Mouse (Mus musculus): ENCODE results near the gene Msrb3. TPM values are rescaled to one million over a fixed set of nuclear protein-coding genes. Genes with fewer than 3 reads are reported as not detected.
A peak's percentile ranks its signal among the peaks of the same experiment; 100 is the strongest.

Msrb3 gene
- total RNA-seq, 2 experiments from 2014 or later = 6.4 to 7.2 TPM

DNA sequence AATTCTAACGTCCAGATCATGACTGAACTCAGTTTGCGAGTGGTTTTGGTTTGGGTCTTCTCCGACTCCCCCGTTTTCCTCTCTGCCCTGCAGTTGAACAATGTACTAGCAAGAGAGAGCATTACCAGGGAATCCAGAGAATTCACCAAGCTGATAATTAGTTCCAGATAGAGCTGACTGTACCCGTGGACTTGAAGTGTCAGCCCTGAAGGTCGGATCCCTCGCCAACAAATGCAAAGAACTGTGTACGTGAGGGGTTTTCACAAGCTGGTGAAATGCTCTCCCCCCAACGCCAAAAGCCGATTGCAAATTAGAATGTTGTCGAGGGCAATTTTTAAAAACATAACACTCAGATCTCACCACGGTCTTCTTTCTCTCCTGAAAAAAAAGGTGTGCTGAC, 24.6 kb downstream of the Msrb3 start:
- TF ChIP-seq CTCF (IDR thresholded peaks at IDR 0.05) = no peak
- intact Hi-C loops (cut with DNase I) = loop anchor here (5.0 kb wide), 1 partner anchor 292 kb away; no protein-coding TSS in a partner anchor
- Histone ChIP-seq H3K4me3 (no peak overlapping the region), H3K27ac (no peak overlapping the region)
- DNase-seq (ENCODE audit: extremely low spot score in 1 of 2, low spot score in 2 of 2) = no peak

DNA sequence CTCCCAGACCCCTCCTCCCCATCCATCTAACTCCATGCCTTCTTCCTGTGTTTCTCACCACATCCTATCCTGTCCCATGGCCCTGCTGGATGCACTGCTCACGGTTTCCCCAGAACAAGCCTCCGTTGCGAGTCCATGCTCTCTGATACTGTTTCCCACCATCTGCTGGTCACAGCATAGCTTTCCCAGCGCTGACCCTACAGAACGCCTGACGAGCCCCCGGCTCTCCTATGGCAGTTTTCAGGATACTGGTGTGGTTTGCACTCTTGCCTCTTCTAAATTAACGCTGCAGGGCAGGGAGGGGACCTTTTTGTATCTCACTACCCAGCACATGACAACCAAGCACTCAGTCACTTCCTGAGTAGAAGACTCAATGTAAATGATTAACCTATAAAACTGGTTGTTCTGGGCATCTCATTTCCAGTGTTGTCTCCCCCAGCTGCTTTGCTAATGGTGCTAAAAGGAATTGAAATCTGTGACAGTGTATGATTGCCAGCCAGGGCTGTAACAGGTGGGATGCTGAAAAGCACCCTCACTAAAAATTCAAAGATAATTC, 25.2 kb downstream of the Msrb3 start:
- DNase-seq (ENCODE audit: extremely low spot score in 1 of 2, low spot score in 2 of 2) = no peak
- intact Hi-C loops (cut with DNase I) = loop anchor here (5.0 kb wide), 1 partner anchor 291 kb away; no protein-coding TSS in a partner anchor
- H3K27ac ChIP-seq = no peak overlapping the region
- no peak for TF ChIP-seq CTCF (IDR thresholded peaks at IDR 0.05)
- H3K4me3 ChIP-seq = no peak overlapping the region

DNA sequence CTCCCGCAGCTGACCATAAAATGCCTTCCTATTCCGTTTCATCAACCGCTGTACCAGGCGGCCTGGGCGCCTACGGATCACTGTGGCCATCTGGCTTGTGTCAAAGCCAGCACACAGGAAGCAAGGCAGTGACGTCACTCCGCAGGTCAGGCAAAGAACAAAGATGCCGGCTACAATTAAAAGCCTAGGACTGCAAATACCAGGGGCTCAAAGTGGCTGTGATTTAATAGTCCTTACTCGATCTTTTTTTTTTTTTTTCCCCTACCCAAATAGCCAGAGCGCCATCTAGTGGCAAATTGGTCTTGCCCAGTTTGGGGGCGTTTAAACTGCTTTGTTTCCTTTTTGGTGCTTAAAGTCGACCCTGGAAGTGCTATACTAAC, 26.4 kb downstream of the Msrb3 start:
- Histone ChIP-seq H3K27ac (no peak overlapping the region), H3K4me3 (peak overlapping the region; percentile 15; the same call in 1 of the 2 replicates)
- peak in 1 of 2 experiments; percentile 17 for DNase-seq (ENCODE audit: extremely low spot score in 1 of 2, low spot score in 2 of 2)
- intact Hi-C loops (cut with DNase I) = loop anchor here (5.0 kb wide), 1 partner anchor 290 kb away; no protein-coding TSS in a partner anchor
- peak; percentile 72 for TF ChIP-seq CTCF (IDR thresholded peaks at IDR 0.05)

DNA sequence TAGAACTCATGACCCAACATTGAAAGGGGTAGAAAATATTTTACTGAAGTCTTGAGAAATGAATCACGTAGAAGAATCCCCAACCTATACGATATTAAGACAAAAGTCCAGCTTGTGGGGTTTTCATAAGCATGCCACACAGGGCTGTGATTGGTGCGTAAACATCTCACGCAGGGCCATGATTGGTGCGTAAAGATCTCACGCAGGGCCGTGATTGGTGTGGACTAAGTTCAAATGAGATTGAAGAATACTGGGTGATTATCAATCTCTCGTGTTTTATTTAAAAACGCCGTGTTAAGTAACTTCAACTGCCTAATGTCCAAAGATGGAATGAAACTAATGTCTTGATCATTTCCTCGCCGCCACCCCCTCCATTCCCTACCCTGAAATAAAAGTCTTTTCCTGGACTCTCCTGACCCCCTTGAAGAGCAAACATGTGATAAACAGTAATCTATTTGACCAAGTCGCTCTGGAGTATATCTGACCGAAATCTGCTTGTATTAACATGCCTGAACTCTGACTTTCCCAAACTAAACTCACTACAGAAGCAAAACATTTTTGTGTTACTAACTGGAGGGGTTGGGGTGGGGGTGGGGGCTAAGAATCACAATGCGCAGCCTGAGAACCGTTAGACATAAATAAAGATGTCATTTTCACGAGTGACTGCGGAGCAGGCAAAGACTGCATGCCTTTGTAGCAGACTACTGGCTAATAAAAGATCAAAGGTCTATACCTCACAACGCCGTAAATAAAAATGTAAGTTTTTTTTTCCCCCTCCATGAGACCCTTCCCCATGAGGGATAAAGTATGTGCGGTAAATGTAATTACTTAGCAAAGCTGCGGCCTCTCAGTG, 27.0 kb downstream of the Msrb3 start:
- intact Hi-C loops (cut with DNase I) = loop anchor here (5.0 kb wide), 1 partner anchor 290 kb away; no protein-coding TSS in a partner anchor
- peak overlapping the region; percentile 15; the same call in 1 of the 2 replicates for H3K4me3 ChIP-seq
- no peak for TF ChIP-seq CTCF (IDR thresholded peaks at IDR 0.05)

DNA sequence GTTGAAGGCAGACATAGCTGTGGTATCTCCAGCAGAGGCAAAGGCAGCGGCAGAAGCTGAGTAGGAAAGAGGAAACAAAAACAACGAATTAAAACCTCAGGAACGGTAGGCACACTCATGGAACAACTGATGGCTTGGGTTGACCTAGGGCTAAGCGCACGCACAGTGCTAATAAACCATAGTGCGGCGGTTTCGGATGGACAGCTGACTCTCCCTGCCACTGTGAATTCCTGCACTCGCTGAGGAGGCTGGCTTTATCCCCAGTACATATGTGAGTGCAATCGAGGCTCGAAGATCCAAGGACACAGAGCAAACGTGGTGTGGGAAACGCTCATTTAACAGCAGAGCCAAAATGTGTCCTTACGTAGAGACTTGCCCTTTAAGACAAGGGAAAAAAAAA, 27.8 kb downstream of the Msrb3 start:
- TF ChIP-seq CTCF (IDR thresholded peaks at IDR 0.05) = no peak
- intact Hi-C loops (cut with DNase I) = loop anchor here (5.0 kb wide), 1 partner anchor 289 kb away; no protein-coding TSS in a partner anchor

More for the DNA sequence above, 27.0 kb downstream of the Msrb3 start:
- no peak overlapping the region for H3K27ac ChIP-seq
- DNase-seq (ENCODE audit: extremely low spot score in 1 of 2, low spot score in 2 of 2) = no peak

DNA sequence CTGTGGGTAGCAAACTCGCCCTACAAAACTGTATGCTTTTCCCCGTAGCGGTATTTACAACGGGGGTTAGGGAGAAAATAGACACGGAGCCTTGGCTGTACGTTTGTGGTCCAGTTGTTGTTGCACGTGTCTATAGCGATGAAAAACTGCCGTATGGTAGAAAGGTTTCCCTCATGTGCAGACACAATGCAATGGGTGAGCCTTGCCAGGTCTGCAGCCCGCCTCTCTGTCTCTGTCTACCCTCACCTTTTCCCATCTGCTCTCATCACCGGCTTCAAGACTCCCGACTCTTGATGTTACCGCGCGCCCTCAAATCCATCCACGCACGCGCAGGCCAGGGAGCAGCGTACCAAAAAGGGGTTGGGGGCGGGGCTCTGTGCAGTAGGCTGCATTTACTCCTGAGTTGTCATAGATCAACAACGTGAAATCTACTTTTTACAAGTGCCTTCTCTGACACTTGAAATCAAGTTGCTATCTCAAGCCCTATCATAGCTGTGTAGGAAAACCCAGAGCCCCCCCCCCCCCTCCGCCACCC, 29.6 kb downstream of the Msrb3 start:
- H3K27ac ChIP-seq = no peak overlapping the region
- H3K4me3 ChIP-seq = no peak overlapping the region
- intact Hi-C loops (cut with DNase I) = loop anchor here (10.0 kb wide), 1 partner anchor 435 kb away; no protein-coding TSS in a partner anchor
- TF ChIP-seq CTCF (IDR thresholded peaks at IDR 0.05) = no peak
- DNase-seq (ENCODE audit: extremely low spot score in 1 of 2, low spot score in 2 of 2) = no peak

More for the DNA sequence above, 27.8 kb downstream of the Msrb3 start:
- Histone ChIP-seq H3K4me3 (no peak overlapping the region), H3K27ac (no peak overlapping the region)
- no peak for DNase-seq (ENCODE audit: extremely low spot score in 1 of 2, low spot score in 2 of 2)

DNA sequence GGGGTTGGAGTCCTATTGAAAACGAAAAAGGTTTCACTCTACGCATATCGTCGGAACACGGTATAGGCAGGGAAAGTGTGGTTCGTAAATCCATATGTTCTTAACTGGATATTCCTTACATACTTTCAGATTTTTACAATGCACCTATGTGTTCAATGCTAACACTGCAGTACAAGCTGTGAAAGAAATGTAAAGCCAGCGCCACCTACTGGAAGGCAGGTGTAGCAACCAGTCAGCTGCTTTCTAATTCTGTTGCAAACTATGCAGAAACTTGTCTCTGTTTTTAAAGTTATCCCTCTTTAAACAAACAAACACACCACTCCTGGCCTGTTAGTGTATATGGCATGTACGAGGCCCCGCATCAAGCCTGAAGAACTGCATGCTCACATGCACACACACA, 34.5 kb downstream of the Msrb3 start:
- intact Hi-C loops (cut with DNase I) = loop anchor here (5.0 to 10.0 kb wide), 3 partner anchors 430 to 617 kb away; no protein-coding TSS in a partner anchor
- H3K4me3 ChIP-seq = no peak overlapping the region
- H3K27ac ChIP-seq = no peak overlapping the region
- TF ChIP-seq CTCF (IDR thresholded peaks at IDR 0.05) = peak; percentile 94
- peak; percentile 69 to 72 for DNase-seq (ENCODE audit: extremely low spot score in 1 of 2, low spot score in 2 of 2)

DNA sequence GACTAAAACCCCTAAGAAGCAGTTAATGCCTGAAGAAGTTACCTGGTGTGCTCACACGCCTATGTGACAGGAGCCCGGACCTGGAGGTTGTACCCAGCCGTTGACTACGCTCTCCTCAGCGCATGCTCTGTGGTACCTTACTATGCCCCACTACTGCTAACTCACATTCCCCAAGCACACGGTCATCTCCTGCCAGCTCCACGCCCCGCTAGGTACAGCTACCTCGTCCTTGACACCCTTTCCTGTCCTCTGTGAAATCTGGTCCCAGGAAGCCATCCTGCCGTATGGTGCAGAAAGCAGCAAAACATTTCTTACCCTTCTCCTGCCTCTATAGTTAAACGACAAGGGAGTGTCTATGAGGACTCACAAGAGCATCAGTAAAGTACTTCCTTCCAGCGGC, 37.2 kb downstream of the Msrb3 start:
- no peak for TF ChIP-seq CTCF (IDR thresholded peaks at IDR 0.05)
- no peak overlapping the region for H3K4me3 ChIP-seq
- no peak overlapping the region for H3K27ac ChIP-seq
- intact Hi-C loops (cut with DNase I) = loop anchor here (5.0 to 10.0 kb wide), 3 partner anchors 427 to 614 kb away; no protein-coding TSS in a partner anchor
- no peak for DNase-seq (ENCODE audit: extremely low spot score in 1 of 2, low spot score in 2 of 2)

DNA sequence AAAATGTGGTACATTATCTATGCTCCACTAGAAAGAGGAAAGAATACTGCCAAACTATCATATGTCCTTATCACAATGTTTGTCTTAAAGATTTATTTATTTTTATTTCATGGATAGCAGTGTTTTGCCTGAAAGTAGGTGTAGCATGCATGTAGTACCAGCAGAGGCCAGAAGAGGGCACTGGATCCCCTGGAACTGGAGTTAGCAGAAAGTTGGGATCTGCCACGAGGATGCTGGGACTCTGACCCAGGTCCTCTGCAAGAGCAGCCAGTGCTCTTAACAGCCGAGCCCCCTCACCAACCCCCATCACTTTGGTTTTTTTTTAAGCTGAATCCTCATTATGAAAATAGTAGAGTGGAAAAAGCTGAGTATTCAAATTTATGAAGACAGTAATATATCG, 37.7 kb downstream of the Msrb3 start:
- peak; percentile 66 for TF ChIP-seq CTCF (IDR thresholded peaks at IDR 0.05)
- intact Hi-C loops (cut with DNase I) = loop anchor here (5.0 to 10.0 kb wide), 3 partner anchors 426 to 614 kb away; no protein-coding TSS in a partner anchor
- H3K4me3 ChIP-seq = no peak overlapping the region
- H3K27ac ChIP-seq = no peak overlapping the region
- DNase-seq (ENCODE audit: extremely low spot score in 1 of 2, low spot score in 2 of 2) = no peak

DNA sequence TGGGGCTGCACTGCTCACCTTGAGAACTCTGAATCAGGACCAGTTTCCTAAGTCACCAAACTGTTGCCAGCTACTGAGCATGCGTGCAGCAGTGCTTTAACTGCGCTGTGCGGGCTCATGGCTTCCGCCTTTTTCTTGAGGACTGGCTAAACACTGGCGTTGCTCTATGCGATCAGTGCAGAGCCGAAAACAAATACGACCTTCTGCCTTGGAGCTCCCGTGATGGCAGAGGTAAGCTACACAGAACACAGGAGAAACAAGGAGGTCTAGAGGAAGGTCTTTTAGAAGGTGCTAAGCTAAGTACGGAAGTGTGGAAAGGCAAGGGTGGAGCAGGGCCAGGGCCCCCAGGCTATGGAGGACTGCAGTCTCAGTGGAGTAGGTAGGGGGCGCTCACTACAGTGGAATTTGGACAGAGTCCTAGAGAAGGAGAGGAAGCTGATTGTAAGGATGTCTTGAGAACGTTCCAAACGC, 41.3 kb downstream of the Msrb3 start:
- no peak for DNase-seq (ENCODE audit: extremely low spot score in 1 of 2, low spot score in 2 of 2)
- H3K27ac ChIP-seq = no peak overlapping the region
- intact Hi-C loops (cut with DNase I) = no loop called here
- TF ChIP-seq CTCF (IDR thresholded peaks at IDR 0.05) = peak; percentile 45
- H3K4me3 ChIP-seq = no peak overlapping the region

DNA sequence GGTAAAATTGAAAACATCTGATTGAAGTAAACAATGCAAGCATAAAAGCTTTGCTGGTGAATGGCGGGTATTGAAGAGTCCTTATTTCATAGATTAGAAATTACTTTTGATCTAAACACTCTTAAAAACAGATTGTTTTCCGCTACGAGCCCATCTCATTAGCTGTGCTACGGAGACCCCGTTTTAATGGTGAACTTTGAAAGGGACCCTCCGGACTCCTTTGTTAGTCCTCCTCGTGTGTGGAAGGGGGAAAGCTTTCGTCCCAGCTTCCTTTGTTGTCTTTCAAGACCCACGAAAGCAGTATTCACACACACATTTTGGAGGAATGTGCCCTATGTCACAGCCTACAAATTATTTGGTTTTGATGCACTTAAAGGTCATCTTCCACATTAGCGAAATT, 44.6 kb downstream of the Msrb3 start:
- H3K27ac ChIP-seq = no peak overlapping the region
- DNase-seq (ENCODE audit: extremely low spot score in 1 of 2, low spot score in 2 of 2) = no peak
- TF ChIP-seq CTCF (IDR thresholded peaks at IDR 0.05) = no peak
- H3K4me3 ChIP-seq = no peak overlapping the region
- intact Hi-C loops (cut with DNase I) = no loop called here

DNA sequence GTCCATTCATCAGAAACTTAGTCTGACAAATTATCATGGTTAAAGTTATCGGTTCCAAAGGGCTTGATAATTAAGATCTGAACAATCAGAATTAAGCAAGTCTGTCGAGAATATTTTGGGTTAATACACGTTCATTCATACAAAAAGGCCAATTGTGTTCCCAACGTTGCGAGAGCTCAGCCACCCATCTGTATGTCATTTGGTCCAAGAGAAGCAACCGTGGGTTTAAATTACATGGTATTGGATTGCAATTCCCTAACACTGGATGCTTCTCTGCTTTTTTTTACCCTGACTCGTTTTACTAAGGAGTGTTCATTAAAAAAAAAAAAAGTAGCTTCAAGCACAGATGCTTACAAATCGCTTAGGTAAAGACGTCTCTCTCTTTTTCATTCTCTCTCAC, 45.1 kb downstream of the Msrb3 start:
- TF ChIP-seq CTCF (IDR thresholded peaks at IDR 0.05) = no peak
- DNase-seq (ENCODE audit: extremely low spot score in 1 of 2, low spot score in 2 of 2) = no peak
- Histone ChIP-seq H3K27ac (no peak overlapping the region), H3K4me3 (no peak overlapping the region)
- intact Hi-C loops (cut with DNase I) = no loop called here

Data from left cerebral cortex, adult 2 months (tissue).